Mouse (Mus musculus) small intestine, adult 2 months (tissue): ENCODE measurements around the gene Smad5.

Source experiments
- CTCF ChIP-seq: fragments of 200-500 bp; IDR thresholded peaks from 2 replicates; pipeline ENCODE4 v1.5.1; 2012; ENCODE audit warnings: low read depth, mild to moderate bottlenecking, control low read depth, inconsistent platforms, low read length, moderate library complexity, mixed read lengths; ENCODE audit not compliant: insufficient replicate concordance, insufficient read length; ENCODE audit errors: extremely low read depth
- POLR2A ChIP-seq: fragments of 200-500 bp; IDR thresholded peaks from 2 replicates; pipeline ENCODE4 v1.6.1; 2012; ENCODE audit warnings: low read depth, mild to moderate bottlenecking, control low read depth, inconsistent platforms, low read length, moderate library complexity

DNA sequence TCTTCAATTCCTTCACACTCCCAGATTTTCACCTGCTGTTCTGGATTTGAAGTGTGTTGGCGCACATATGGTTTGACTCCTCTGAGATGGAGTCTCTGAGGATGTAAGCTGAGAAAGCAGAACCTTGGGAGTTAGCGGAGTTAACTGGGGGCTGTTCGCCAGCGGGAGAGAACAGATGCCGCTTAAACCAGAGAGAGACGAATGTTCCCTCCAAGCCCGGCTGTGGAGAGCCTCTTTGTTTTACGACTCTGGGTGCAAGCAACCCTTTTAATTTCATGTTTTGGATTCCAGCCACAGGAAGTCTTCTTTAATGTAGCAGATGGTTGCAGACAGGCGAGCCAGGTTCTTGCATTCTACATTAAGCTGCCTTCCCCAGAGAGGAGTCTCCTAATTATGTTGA lies 4.4 kb upstream of the Smad5 start:
- TF ChIP-seq CTCF (no peak), POLR2A (no peak)
